Mouse (Mus musculus) olfactory bulb, adult 2 months (tissue): Measurements from ENCODE around the gene Gm11020. TPM values are rescaled to one million over a fixed set of nuclear protein-coding genes. Genes with fewer than 3 reads are reported as not detected.

Experiments used
- H3K27ac ChIP-seq: fragments of 200-500 bp; 2 replicates; pipeline ENCODE4 v1.5.1; 2012; ENCODE audit warnings: low read depth, low read length; ENCODE audit not compliant: insufficient read depth
- H3K4me1 ChIP-seq: fragments of 200-500 bp; 2 replicates; pipeline ENCODE4 v1.6.1; 2012; ENCODE audit warnings: low read length; ENCODE audit not compliant: control insufficient read depth, insufficient read depth
- H3K4me3 ChIP-seq: fragments of 200-500 bp; 2 replicates; pipeline ENCODE4 v1.5.1; 2012; ENCODE audit warnings: mild to moderate bottlenecking, low read depth, low read length, moderate library complexity; ENCODE audit not compliant: insufficient read depth
- CTCF ChIP-seq: fragments of 200-500 bp; IDR thresholded peaks from 2 replicates; pipeline ENCODE4 v1.5.1; 2012; ENCODE audit warnings: low read depth, mild to moderate bottlenecking, low read length, moderate library complexity; ENCODE audit not compliant: insufficient read depth
- POLR2A ChIP-seq: fragments of 200-500 bp; IDR thresholded peaks from 2 replicates; pipeline ENCODE4 v1.6.1; 2012; ENCODE audit warnings: mild to moderate bottlenecking, low read depth, low read length, moderate library complexity; ENCODE audit not compliant: insufficient read depth
- WGBS: fragments of 180-500 bp; shearing (Covaris S2); methylation state at CpG from one replicate; pipeline ENCODE4 v1.1.7; 2018; 5-methylcytosine and 5-hydroxymethylcytosine counted together
- polyA plus RNA-seq: library from polyadenylated mRNA; stranded (reverse); fragments of >200 nt; gene quantifications from 2 replicates; pipeline ENCODE4 v1.2.4, GENCODE M21; 2012; ENCODE audit warnings: low replicate concordance; ENCODE audit not compliant: missing spikeins, insufficient read depth, insufficient read length

Gm11020 gene
- polyA plus RNA-seq, 1 experiment: not detected

DNA sequence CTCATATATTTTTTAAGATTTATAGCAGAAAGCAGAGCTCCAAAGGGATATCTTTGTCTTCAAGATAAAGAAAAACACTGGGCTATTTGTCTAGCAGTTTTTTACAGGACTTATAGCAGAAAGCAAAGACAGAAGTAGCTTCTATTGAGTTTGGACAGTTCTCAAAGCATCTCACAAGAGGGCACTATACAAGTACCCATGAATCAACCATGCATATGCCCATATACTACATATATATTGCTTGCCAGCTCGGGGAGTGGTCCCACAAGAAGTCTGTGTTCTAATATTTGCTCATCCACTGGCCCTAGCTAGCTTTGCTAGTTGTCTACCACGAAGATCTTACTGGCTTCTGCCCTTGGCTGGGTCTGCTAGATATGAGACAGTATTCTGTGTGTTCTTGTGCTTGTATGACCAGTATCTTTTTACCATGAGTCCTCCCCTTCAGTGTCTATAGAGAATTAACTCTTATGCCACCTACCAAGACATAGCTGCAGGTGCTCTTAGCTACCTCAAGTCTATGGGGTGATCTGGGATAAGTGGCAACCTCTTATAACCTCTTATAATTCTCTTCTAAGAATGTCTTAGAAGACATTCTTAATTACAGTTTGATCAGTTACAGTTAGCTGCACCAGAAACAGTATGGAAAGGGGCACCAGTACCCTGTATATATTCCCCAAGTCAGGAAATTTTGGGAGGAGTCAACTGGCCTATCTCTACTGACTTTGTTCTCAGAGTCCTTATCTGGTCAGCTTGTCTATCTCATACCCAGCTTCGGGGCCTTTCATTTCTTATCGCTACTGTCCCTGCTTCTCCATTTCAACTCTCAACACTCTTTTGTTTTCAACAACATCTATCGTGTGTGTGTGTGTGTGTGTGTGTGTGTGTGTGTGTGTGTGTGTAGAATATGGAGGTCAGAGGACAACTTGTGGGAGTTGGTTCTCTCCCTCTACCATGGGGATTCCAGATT lies 11.6 kb downstream of the Gm11020 start:
- Histone ChIP-seq H3K4me3 (no peak overlapping the region), H3K4me1 (no peaks in the 10 kb centered on the region), H3K27ac (no peak overlapping the region)
- TF ChIP-seq POLR2A (no peak), CTCF (no peak)
- 84% methylated on average over 5 of the region's 5 CpGs for WGBS

DNA sequence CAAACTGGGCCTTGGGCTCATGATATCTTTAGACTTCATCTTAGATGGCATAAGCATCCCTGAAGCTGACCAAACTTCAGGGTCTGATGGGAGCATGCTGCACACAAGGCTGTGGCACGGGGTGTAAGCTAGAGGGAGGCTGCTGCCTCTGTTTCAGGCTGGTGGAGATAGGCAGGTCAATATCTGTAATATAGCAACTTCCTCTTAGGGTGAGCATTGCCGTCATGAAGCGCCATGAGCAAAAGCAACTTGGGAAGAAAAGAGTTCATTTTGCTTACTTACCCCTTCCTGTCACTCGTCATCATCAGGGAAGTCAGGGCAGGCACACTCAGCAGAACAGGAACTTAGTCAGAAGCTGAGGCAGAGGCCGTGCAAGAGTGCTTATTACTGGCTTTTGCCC lies 12.4 kb downstream of the Gm11020 start:
- no peaks in the 10 kb centered on the region for H3K4me1 ChIP-seq
- no peak for TF ChIP-seq POLR2A
- TF ChIP-seq CTCF: no peak
- 78% methylated on average over 5 of the region's 5 CpGs for WGBS
- H3K27ac ChIP-seq: no peak overlapping the region
- H3K4me3 ChIP-seq: no peak overlapping the region

DNA sequence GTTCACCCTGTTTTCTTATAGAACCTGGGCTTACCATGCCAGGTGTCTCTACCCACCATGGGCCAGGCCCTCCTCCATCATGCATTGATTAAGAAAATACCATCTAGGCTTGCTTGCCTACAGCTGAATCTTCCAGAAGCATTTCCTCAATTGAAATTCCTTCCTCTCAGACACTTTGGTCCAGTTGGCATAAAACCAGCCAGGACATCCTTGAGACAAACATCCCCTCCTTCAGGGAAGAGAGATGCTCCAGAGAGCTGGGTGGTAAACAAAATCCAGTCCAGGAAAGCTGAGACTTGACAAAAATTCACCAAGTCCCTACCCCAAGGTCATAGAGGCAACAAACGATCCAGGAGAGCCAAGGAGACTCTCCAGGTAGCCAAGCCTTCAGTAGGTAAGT lies 12.8 kb downstream of the Gm11020 start:
- TF ChIP-seq POLR2A (no peak), CTCF (no peak)
- WGBS: 93% methylated on average over 1 of the region's 1 CpGs
- no peak overlapping the region for H3K4me3 ChIP-seq
- H3K27ac ChIP-seq: no peak overlapping the region
- no peaks in the 10 kb centered on the region for H3K4me1 ChIP-seq

DNA sequence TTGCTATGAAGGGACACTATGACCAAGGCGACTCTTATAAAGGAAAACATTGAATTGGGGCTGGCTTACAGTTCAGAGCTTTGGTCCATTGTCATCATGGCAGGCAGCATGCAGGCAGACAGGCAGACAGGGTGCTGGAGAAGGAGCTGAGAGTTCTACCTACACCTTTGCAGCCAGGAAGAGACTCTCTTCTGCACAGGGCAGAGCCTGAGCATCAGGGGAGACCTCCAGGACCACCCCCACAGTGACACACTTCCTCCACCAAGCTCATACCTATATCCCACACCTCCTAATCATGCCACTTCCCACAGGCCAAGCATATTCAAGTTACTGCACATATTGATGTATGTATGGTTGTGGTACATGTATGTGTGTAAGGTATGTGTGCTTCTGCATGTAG lies 15.4 kb downstream of the Gm11020 start:
- no peak overlapping the region for H3K27ac ChIP-seq
- peaks cover 15% of the 10 kb centered on the region for H3K4me1 ChIP-seq
- no peak for TF ChIP-seq CTCF
- H3K4me3 ChIP-seq: no peak overlapping the region
- WGBS: 94% methylated on average over 1 of the region's 1 CpGs

- Histone ChIP-seq H3K4me1 (peaks cover 15% of the 10 kb centered on the region), H3K4me3 (no peak overlapping the region), H3K27ac (no peak overlapping the region)
- 61% methylated on average over 3 of the region's 3 CpGs for WGBS
- TF ChIP-seq CTCF: no peak
- TF ChIP-seq POLR2A: no peak
These were observed 16.5 kb downstream of the Gm11020 start for GRCm38 (mm10) chr8:104337890-104338289.

GRCm38 (mm10) chr8:104339229-104339982 lies 18.0 kb downstream of the Gm11020 start, which contains the start of gene Cmtm3:
Gene Cmtm3 (plus strand): TSS chr8:104339410.
- Histone ChIP-seq H3K27ac (no peak within 1 kb of the TSS), H3K4me3 (peak within 1 kb of the TSS; percentile 51), H3K4me1 (peaks cover 15% of the 10 kb centered on the region)
- WGBS: 30% methylated on average over 17 of the region's 18 CpGs
- no peak for TF ChIP-seq POLR2A
- TF ChIP-seq CTCF: no peak

- Histone ChIP-seq H3K4me3 (peak overlapping the region; percentile 51), H3K4me1 (peaks cover 15% of the 10 kb centered on the region), H3K27ac (no peak overlapping the region)
- TF ChIP-seq CTCF (no peak), POLR2A (no peak)
- 4% methylated on average over 6 of the region's 6 CpGs for WGBS
These were observed 18.5 kb downstream of the Gm11020 start for GRCm38 (mm10) chr8:104339983-104340232.

DNA sequence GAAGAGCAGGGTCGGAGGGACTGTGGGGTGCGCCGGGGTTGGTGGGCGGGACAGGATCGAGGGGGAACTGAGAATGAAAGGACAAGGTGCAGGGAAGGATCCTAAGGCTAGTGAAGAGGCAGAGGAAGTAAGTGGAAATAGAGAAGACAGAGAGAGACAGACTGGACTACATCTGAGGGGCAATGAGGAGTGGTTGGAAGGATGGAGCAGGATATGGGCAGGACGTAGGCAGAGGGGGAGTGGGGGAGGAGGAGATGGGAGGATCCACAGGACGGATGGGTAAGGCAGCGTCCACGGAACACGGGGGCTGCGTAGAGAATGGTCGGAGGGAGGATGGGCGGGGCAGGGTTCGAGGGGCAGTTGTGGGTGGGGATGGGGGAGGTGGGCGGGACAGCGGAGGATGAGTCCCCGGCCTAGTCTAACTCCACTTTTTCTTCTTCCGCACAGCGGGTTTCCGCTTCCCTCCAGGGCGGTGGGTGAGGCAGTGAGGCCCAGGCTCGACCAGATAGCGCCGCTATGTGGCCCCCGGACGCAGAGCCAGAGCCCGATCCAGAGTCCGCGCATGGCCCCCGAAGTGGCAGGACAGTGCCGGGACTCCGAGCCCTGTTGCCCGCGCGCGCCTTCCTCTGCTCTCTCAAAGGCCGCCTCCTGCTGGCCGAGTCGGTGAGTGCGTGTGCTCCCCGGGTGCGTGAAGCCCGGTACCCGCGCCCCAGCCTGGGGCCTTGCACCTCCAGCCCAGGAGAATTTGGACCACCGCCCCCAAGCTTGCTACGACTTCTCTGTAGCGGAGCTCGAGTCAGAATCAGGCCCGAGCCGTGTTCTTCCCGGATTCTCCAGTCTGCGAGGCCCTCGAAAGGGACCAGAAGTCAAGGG lies 19.1 kb downstream of the Gm11020 start:
- Histone ChIP-seq H3K4me3 (peak overlapping the region; percentile 51), H3K4me1 (peaks cover 15% of the 10 kb centered on the region), H3K27ac (no peak overlapping the region)
- TF ChIP-seq CTCF: peak; percentile 71
- no peak for TF ChIP-seq POLR2A
- whole genome bisulfite sequencing: under 1% methylated on average over 54 of the region's 54 CpGs

- H3K4me1 ChIP-seq: peaks cover 15% of the 10 kb centered on the region
- 2% methylated on average over 24 of the region's 24 CpGs for WGBS
These were observed 19.8 kb downstream of the Gm11020 start for GRCm38 (mm10) chr8:104341106-104341561.

More at GRCm38 (mm10) chr8:104341106-104341561, 19.8 kb downstream of the Gm11020 start:
- peak overlapping the region; percentile 51 for H3K4me3 ChIP-seq
- H3K27ac ChIP-seq: no peak overlapping the region
- TF ChIP-seq POLR2A (no peak), CTCF (no peak)
